Mouse (Mus musculus): ENCODE measurements around the gene Hmgcs1. TPM values are rescaled to one million over a fixed set of nuclear protein-coding genes. Genes with fewer than 3 reads are reported as not detected.

Hmgcs1 gene
- polyA plus RNA-seq, 1 experiment from 2014 or later, result 141 TPM

DNA sequence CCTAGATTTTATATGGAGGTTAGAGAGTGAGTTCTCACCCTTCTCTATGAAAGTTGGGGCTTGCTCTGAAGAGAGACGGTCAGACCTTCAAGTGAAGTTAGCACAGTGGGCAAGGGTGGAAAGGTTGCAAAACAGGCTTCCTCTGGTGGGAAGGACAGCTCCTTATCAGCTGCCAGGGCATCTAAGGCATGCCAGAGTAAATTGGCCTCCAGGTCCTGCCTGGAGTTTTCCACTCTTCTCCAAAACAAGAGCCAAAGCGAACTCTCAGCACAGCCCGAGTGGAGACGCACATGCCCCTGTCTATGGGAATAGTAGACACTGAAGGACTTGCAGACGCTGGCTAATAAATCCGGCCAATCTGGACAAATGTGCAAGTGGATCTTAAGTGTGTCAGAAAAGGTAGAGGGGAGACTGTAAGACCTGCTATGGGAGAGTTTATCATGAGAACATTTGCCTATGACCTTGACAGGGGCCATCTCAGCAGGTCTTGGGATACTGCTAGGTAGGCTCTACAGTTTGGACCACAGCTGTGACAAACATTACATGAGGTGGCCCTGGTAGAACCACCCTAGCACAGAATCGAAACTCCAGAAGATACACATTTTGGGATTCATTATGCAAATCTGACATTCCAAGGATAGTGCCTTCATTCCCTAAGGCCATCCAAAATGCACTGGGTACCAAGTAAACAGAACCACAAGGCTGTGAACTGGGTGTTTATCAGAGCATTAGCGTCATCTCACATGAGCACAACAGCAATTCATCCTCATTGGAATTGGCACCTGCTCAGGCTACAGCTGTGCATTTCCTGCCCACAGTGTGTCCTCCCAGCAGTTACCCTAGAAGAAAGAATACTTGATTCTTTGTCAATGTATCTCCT, 19.4 kb downstream of the Hmgcs1 start:
- H3K9me3 ChIP-seq, result no peaks in the 10 kb centered on the region
- no peak overlapping the region for H3K4me3 ChIP-seq
- H3K36me3 ChIP-seq, result peaks cover 47% of the 10 kb centered on the region
- H3K27me3 ChIP-seq (ENCODE audit: insufficient read depth, poor library complexity, severe bottlenecking), result no peaks in the 10 kb centered on the region
- H3K27ac ChIP-seq, result no peak overlapping the region
- no peak for DNase-seq (ENCODE audit: low spot score)
- no peaks in the 10 kb centered on the region for H3K4me1 ChIP-seq
- 83% methylated on average over 8 of the region's 8 CpGs for WGBS

DNA sequence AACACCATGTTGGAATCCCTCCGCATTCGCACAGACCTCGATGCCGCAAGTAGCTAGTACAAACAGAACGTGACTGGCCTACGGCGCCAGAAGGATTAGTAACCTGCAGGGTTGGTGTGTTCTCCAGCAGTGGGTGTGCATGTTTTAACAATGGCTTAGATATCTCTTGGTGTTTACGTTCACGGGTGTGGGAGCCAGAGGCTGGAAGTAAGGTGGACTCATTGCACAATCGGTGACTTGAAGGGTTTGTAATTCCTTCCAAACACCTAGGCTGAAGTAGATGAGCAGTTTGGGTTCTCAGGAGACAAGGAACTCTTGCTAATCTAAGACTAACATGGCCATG, 20.1 kb downstream of the Hmgcs1 start:
- 85% methylated on average over 10 of the region's 10 CpGs for WGBS
- Histone ChIP-seq H3K36me3 (peaks cover 41% of the 10 kb centered on the region), H3K27me3 (ENCODE audit: insufficient read depth, poor library complexity, severe bottlenecking) (no peaks in the 10 kb centered on the region), H3K9me3 (no peaks in the 10 kb centered on the region), H3K4me1 (no peaks in the 10 kb centered on the region), H3K4me3 (no peak overlapping the region), H3K27ac (no peak overlapping the region)
- DNase-seq (ENCODE audit: low spot score), result no peak

GRCm38 (mm10) chr13:119712463-119712862, 22.3 kb downstream of the Hmgcs1 start:
- Histone ChIP-seq H3K27me3 (ENCODE audit: insufficient read depth, poor library complexity, severe bottlenecking) (no peaks in the 10 kb centered on the region), H3K27ac (no peak overlapping the region), H3K9me3 (no peaks in the 10 kb centered on the region), H3K4me3 (no peak overlapping the region), H3K4me1 (no peaks in the 10 kb centered on the region), H3K36me3 (peaks cover 26% of the 10 kb centered on the region; the same call in 1 of the 2 replicates)
- no peak for DNase-seq (ENCODE audit: low spot score)
- 89% methylated on average over 11 of the region's 11 CpGs for WGBS

GRCm38 (mm10) chr13:119713107-119713787, 23.1 kb downstream of the Hmgcs1 start:
- 62% methylated on average over 8 of the region's 8 CpGs for WGBS
- H3K9me3 ChIP-seq, result no peaks in the 10 kb centered on the region
- H3K36me3 ChIP-seq, result peaks cover 26% of the 10 kb centered on the region; the same call in 1 of the 2 replicates
- H3K27ac ChIP-seq, result no peak overlapping the region
- H3K4me3 ChIP-seq, result no peak overlapping the region
- no peak for DNase-seq (ENCODE audit: low spot score)
- H3K27me3 ChIP-seq (ENCODE audit: insufficient read depth, poor library complexity, severe bottlenecking), result no peaks in the 10 kb centered on the region
- no peaks in the 10 kb centered on the region for H3K4me1 ChIP-seq

DNA sequence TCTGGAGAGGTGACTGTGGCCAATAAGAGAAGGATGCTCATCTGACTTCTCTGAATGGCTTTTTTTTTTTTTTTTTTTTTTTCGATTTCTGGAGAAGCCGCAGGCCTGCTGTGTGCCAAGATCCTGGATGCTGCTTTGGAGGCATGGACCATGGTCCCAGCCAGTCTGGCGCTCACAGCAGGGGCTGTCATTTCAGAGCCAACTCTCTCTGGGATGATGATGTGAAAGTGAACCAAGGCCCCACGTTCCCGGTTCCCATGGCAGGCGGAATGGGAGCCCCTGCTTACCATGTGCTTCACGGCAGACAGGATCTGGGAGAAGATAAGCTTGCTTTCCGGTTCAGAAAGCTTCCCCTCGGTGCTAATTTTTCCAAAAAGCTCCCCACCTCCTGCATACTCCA, 23.6 kb downstream of the Hmgcs1 start:
- Histone ChIP-seq H3K36me3 (peaks cover 22% of the 10 kb centered on the region; the same call in 1 of the 2 replicates), H3K27me3 (ENCODE audit: insufficient read depth, poor library complexity, severe bottlenecking) (no peaks in the 10 kb centered on the region), H3K4me1 (no peaks in the 10 kb centered on the region), H3K27ac (no peak overlapping the region), H3K4me3 (no peak overlapping the region), H3K9me3 (no peaks in the 10 kb centered on the region)
- DNase-seq (ENCODE audit: low spot score), result no peak
- 51% methylated on average over 9 of the region's 9 CpGs for WGBS

- Histone ChIP-seq H3K4me1 (no peaks in the 10 kb centered on the region), H3K36me3 (no peaks in the 10 kb centered on the region), H3K27ac (no peak overlapping the region), H3K9me3 (no peaks in the 10 kb centered on the region), H3K4me3 (no peak overlapping the region), H3K27me3 (ENCODE audit: insufficient read depth, poor library complexity, severe bottlenecking) (no peaks in the 10 kb centered on the region)
- WGBS, result 75% methylated on average over 2 of the region's 2 CpGs
- no peak for DNase-seq (ENCODE audit: low spot score)
Observed at GRCm38 (mm10) chr13:119716105-119716504, 25.9 kb downstream of the Hmgcs1 start.

DNA sequence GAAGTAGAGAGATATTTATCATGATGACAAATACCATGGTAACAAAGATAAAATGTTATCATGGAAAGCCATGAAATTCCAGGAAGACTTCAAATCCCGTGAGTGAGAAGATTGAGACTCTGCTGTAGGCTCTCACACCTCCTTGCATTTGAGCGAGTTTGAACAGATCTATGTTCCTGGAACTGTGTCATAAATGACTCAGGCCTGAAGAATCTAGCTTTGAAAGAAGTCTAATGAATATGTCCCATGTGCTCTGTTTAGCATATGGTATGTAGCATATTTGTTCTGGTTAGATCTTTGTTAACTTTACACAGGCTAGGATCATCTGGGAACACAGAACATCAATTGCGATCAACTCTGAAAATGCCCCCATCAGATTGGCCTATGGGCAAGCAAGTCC, 32.3 kb downstream of the Hmgcs1 start:
- Histone ChIP-seq H3K27me3 (ENCODE audit: insufficient read depth, poor library complexity, severe bottlenecking) (no peaks in the 10 kb centered on the region), H3K36me3 (no peaks in the 10 kb centered on the region), H3K27ac (no peak overlapping the region), H3K4me3 (no peak overlapping the region), H3K9me3 (no peaks in the 10 kb centered on the region), H3K4me1 (no peaks in the 10 kb centered on the region)
- DNase-seq (ENCODE audit: low spot score), result no peak
- 82% methylated on average over 3 of the region's 3 CpGs for WGBS

- H3K9me3 ChIP-seq, result no peaks in the 10 kb centered on the region
- no peak overlapping the region for H3K4me3 ChIP-seq
- H3K27ac ChIP-seq, result no peak overlapping the region
- peaks cover 6% of the 10 kb centered on the region; the same call in 1 of the 2 replicates for H3K4me1 ChIP-seq
- 73% methylated on average over 5 of the region's 5 CpGs for WGBS
- no peaks in the 10 kb centered on the region for H3K36me3 ChIP-seq
- H3K27me3 ChIP-seq (ENCODE audit: insufficient read depth, poor library complexity, severe bottlenecking), result no peaks in the 10 kb centered on the region
- DNase-seq (ENCODE audit: low spot score), result peak; percentile 28
Observed at GRCm38 (mm10) chr13:119723368-119723767, 33.2 kb downstream of the Hmgcs1 start.

GRCm38 (mm10) chr13:119724541-119724940, 34.4 kb downstream of the Hmgcs1 start:
- peaks cover 6% of the 10 kb centered on the region; the same call in 1 of the 2 replicates for H3K4me1 ChIP-seq
- DNase-seq (ENCODE audit: low spot score), result peak; percentile 22
- H3K27ac ChIP-seq, result no peak overlapping the region
- no peaks in the 10 kb centered on the region for H3K36me3 ChIP-seq
- no peaks in the 10 kb centered on the region for H3K27me3 ChIP-seq (ENCODE audit: insufficient read depth, poor library complexity, severe bottlenecking)
- no peak overlapping the region for H3K4me3 ChIP-seq
- WGBS, result 85% methylated on average over 7 of the region's 7 CpGs
- H3K9me3 ChIP-seq, result no peaks in the 10 kb centered on the region

DNA sequence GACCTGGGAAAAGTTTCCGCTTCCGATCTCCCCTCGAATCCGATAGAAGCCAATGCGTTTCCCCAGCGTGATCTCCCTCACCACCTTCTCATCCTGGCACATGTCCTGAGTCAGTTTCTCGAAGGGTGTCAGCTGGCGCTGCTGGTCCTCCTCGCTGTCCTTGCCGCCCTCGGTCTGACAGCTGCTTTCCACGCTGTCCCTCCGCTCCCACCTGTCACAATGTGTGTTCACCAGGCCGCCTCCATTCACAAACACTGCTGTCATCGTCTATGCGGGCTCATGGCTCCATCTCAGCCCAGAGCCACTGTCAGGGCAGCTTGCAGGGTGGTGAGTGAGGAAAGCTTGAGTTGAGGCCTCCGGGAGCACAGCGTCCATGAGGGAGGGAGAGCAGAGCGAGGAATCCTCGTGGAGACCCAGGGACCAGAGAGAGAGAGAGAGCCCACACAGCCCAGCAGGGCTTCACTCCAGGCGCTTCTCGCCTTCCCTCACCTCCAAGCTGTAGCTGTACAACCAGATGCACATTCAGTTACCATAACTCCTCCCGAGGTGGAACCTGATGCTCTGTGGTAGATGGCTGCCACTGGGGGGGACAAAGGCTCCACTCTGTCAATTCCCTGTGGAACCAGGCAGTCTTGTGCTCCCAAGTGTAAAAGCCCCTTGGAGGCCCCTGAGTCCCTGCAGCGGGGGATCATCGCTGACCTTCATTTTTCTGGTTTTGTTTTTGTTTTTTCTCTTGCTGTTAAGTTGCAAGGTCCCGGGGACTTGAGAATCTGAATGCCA, 37.6 kb downstream of the Hmgcs1 start:
- Histone ChIP-seq H3K4me3 (peak overlapping the region; percentile 29; the same call in 1 of the 2 replicates), H3K27ac (no peak overlapping the region), H3K27me3 (ENCODE audit: insufficient read depth, poor library complexity, severe bottlenecking) (no peaks in the 10 kb centered on the region), H3K36me3 (no peaks in the 10 kb centered on the region), H3K4me1 (peaks cover 6% of the 10 kb centered on the region; the same call in 1 of the 2 replicates), H3K9me3 (no peaks in the 10 kb centered on the region)
- peak; percentile 75 for DNase-seq (ENCODE audit: low spot score)
- 61% methylated on average over 26 of the region's 26 CpGs for WGBS

- Histone ChIP-seq H3K27ac (no peak overlapping the region), H3K9me3 (no peaks in the 10 kb centered on the region), H3K27me3 (ENCODE audit: insufficient read depth, poor library complexity, severe bottlenecking) (no peaks in the 10 kb centered on the region), H3K36me3 (no peaks in the 10 kb centered on the region), H3K4me1 (peaks cover 6% of the 10 kb centered on the region; the same call in 1 of the 2 replicates), H3K4me3 (no peak overlapping the region)
- DNase-seq (ENCODE audit: low spot score), result peak; percentile 63
- WGBS, result 84% methylated on average over 7 of the region's 7 CpGs
Observed at GRCm38 (mm10) chr13:119729406-119729805, 39.2 kb downstream of the Hmgcs1 start.

- H3K4me1 ChIP-seq, result peaks cover 6% of the 10 kb centered on the region; the same call in 1 of the 2 replicates
- H3K27ac ChIP-seq, result no peak overlapping the region
- H3K36me3 ChIP-seq, result no peaks in the 10 kb centered on the region
- no peak for DNase-seq (ENCODE audit: low spot score)
- H3K9me3 ChIP-seq, result no peaks in the 10 kb centered on the region
- H3K4me3 ChIP-seq, result no peak overlapping the region
- WGBS, result 82% methylated on average over 6 of the region's 6 CpGs
- no peaks in the 10 kb centered on the region for H3K27me3 ChIP-seq (ENCODE audit: insufficient read depth, poor library complexity, severe bottlenecking)
Observed at GRCm38 (mm10) chr13:119731448-119731847, 41.3 kb downstream of the Hmgcs1 start.
